Mouse (Mus musculus) G1E (cell line): Measurements from ENCODE around the gene Tsg101. TPM values are rescaled to one million over a fixed set of nuclear protein-coding genes. Genes with fewer than 3 reads are reported as not detected.

ENCODE experiments used
- ATAC-seq: 2 replicates; pipeline ENCODE4 v1.8.0; 2016; ENCODE audit warnings: mild to moderate bottlenecking; ENCODE audit not compliant: insufficient number of reproducible peaks, poor library complexity, low FRiP score, severe bottlenecking; ENCODE audit errors: extremely low read depth
- DNase-seq: peaks from one replicate; pipeline ENCODE4 v3.0.0; 2012; ENCODE audit warnings: low spot score
- H3K27me3 ChIP-seq: 2 replicates; pipeline ENCODE4 v1.6.1; 2012; ENCODE audit warnings: mild to moderate bottlenecking, low read length, inconsistent platforms; ENCODE audit not compliant: insufficient read depth
- H3K36me3 ChIP-seq: replicated peaks from 2 replicates; pipeline ENCODE3; 2012; ENCODE audit warnings: mild to moderate bottlenecking, inconsistent platforms
- H3K4me1 ChIP-seq: 2 replicates; pipeline ENCODE4 v1.6.1; 2012; ENCODE audit warnings: low read depth, low read length, inconsistent platforms, mixed read lengths; ENCODE audit not compliant: insufficient read depth
- H3K4me3 ChIP-seq: 2 replicates; pipeline ENCODE4 v1.5.1; 2012; ENCODE audit warnings: low read depth, mild to moderate bottlenecking, inconsistent platforms, low read length, moderate library complexity, mixed read lengths
- H3K9me3 ChIP-seq: replicated peaks from 2 replicates; pipeline ENCODE4 v1.6.1; 2012; ENCODE audit warnings: inconsistent platforms
- CTCF ChIP-seq: IDR thresholded peaks from 2 replicates; pipeline ENCODE4 v1.5.1; 2012; ENCODE audit warnings: low read depth, low read length, inconsistent platforms, mixed read lengths
- GATA1 ChIP-seq: IDR thresholded peaks from 2 replicates; pipeline ENCODE4 v1.6.1; 2012; ENCODE audit warnings: borderline replicate concordance, low read length, inconsistent platforms, mixed read lengths
- GATA2 ChIP-seq: IDR thresholded peaks from 2 replicates; pipeline ENCODE4 v1.6.1; 2012; ENCODE audit warnings: low read depth, low read length, inconsistent platforms, borderline replicate concordance
- POLR2AphosphoS5 ChIP-seq: IDR thresholded peaks from 2 replicates; pipeline ENCODE4 v1.6.1; 2012; ENCODE audit warnings: low read depth, low read length, inconsistent platforms; ENCODE audit not compliant: insufficient replicate concordance
- TAL1 ChIP-seq: conservative IDR thresholded peaks from 2 replicates; pipeline ENCODE4 v1.6.1; 2012; ENCODE audit warnings: low read depth, low read length, inconsistent platforms, mixed read lengths
- polyA plus RNA-seq: library from polyadenylated mRNA; stranded (reverse); fragments of >175 nt; gene quantifications from 2 replicates; pipeline ENCODE4 v1.2.3, GENCODE M21; 2012
- total RNA-seq, 2 experiments: library from RNA; stranded (forward) in 1 of 2; stranded (reverse) in 1 of 2; fragments of 200-1000 nt in 1 of 2; fragments of >200 nt in 1 of 2; fragmentation: Nextera tagmentation in 1 of 2; gene quantifications; 2 replicates each; pipeline ENCODE4 v1.2.3; 2014 to 2017

Tsg101 gene
- total and polyA plus RNA-seq, 3 experiments, result 42.9 to 166 (median 50.9) TPM

GRCm38 (mm10) chr7:46880992-46881391, 38.8 kb downstream of the Tsg101 start:
- TF ChIP-seq POLR2AphosphoS5 (no peak), CTCF (no peak), GATA2 (no peak)
- DNase-seq, result no peak
- peaks cover 10% of the 10 kb centered on the region; the same call in 1 of the 2 replicates for H3K4me1 ChIP-seq

GRCm38 (mm10) chr7:46879851-46880250, 39.9 kb downstream of the Tsg101 start:
- TF ChIP-seq GATA2 (no peak), TAL1 (no peak), CTCF (no peak), POLR2AphosphoS5 (no peak), GATA1 (no peak)
- Histone ChIP-seq H3K9me3 (no peaks in the 10 kb centered on the region), H3K4me1 (peaks cover 10% of the 10 kb centered on the region; the same call in 1 of the 2 replicates), H3K4me3 (no peak overlapping the region), H3K36me3 (peaks cover 9% of the 10 kb centered on the region), H3K27me3 (peaks cover 15% of the 10 kb centered on the region)
- ATAC-seq, result no peak
- DNase-seq, result no peak

More at GRCm38 (mm10) chr7:46880992-46881391, 38.8 kb downstream of the Tsg101 start:
- Histone ChIP-seq H3K9me3 (no peaks in the 10 kb centered on the region), H3K36me3 (peaks cover 20% of the 10 kb centered on the region), H3K27me3 (peaks cover 11% of the 10 kb centered on the region), H3K4me3 (no peak overlapping the region)
- no peak for ATAC-seq

GRCm38 (mm10) chr7:46877255-46877654, 42.5 kb downstream of the Tsg101 start:
- Histone ChIP-seq H3K36me3 (no peaks in the 10 kb centered on the region), H3K9me3 (no peaks in the 10 kb centered on the region), H3K4me3 (no peak overlapping the region), H3K27me3 (peaks cover 28% of the 10 kb centered on the region), H3K4me1 (peaks cover 3% of the 10 kb centered on the region; the same call in 1 of the 2 replicates)
- no peak for TF ChIP-seq TAL1
- TF ChIP-seq POLR2AphosphoS5, result no peak
- no peak for TF ChIP-seq CTCF
- no peak for TF ChIP-seq GATA2
- ATAC-seq (peak; percentile 28; the same call in 1 of the 2 replicates), DNase-seq (no peak)

GRCm38 (mm10) chr7:46876841-46877240, 42.9 kb downstream of the Tsg101 start:
- Histone ChIP-seq H3K27me3 (peaks cover 28% of the 10 kb centered on the region), H3K9me3 (no peaks in the 10 kb centered on the region), H3K4me1 (peaks cover 3% of the 10 kb centered on the region; the same call in 1 of the 2 replicates), H3K4me3 (no peak overlapping the region), H3K36me3 (no peaks in the 10 kb centered on the region)
- no peak for DNase-seq
- TF ChIP-seq TAL1, result no peak
- ATAC-seq, result no peak; the same call in 1 of the 2 replicates

GRCm38 (mm10) chr7:46871988-46872387, 47.8 kb downstream of the Tsg101 start:
- TF ChIP-seq GATA2 (no peak), POLR2AphosphoS5 (no peak), TAL1 (no peak), GATA1 (no peak), CTCF (no peak)

GRCm38 (mm10) chr7:46860996-46861395, 58.8 kb downstream of the Tsg101 start, which contains the start of gene Ldhc:
TSS of gene Ldhc (plus strand) at chr7:46861203.
- TF ChIP-seq GATA2 (no peak), GATA1 (no peak), CTCF (no peak), TAL1 (no peak)
- H3K4me3 ChIP-seq, result no peak within 1 kb of the TSS
- ATAC-seq, result no peak

More at GRCm38 (mm10) chr7:46871988-46872387, 47.8 kb downstream of the Tsg101 start:
- Histone ChIP-seq H3K4me3 (no peak overlapping the region), H3K27me3 (peaks cover 28% of the 10 kb centered on the region), H3K4me1 (peaks cover 2% of the 10 kb centered on the region; the same call in 1 of the 2 replicates), H3K9me3 (no peaks in the 10 kb centered on the region), H3K36me3 (no peaks in the 10 kb centered on the region)
- ATAC-seq, result no peak
- DNase-seq, result no peak

More at GRCm38 (mm10) chr7:46860996-46861395, 58.8 kb downstream of the Tsg101 start, which contains the start of gene Ldhc:
- Histone ChIP-seq H3K9me3 (0 out of 2 replicates have a peak, but pooled peaks cover 2% of the 10 kb centered on the region), H3K4me1 (peaks cover 7% of the 10 kb centered on the region; the same call in 1 of the 2 replicates), H3K36me3 (peaks cover 3% of the 10 kb centered on the region), H3K27me3 (peaks cover 20% of the 10 kb centered on the region)
- no peak for DNase-seq
